Mouse (Mus musculus): Measurements from ENCODE around the gene Gm9507.
"Not testable (repeated sequence)": the region's sequence is repeated elsewhere in the genome, so short reads cannot be mapped to it uniquely, and the experiment has no call there.

The Gm9507 gene

GRCm38 (mm10) chr10:77811743-77812142 is at the start of gene Gm9507:
Gm9507 (minus strand) TSS chr10:77811843.
- no peak for ATAC-seq (ENCODE audit: low TSS enrichment)

GRCm38 (mm10) chr10:77852559-77852958 is 40.9 kb upstream of the Gm9507 start, which contains the start of gene Gm10318:
Gm10318 (plus strand) TSS chr10:77852859.
- no peak for ATAC-seq (ENCODE audit: low TSS enrichment)

- ATAC-seq (ENCODE audit: low TSS enrichment), result no peak
These were observed 35.9 kb upstream of the Gm9507 start for GRCm38 (mm10) chr10:77847538-77847937.

GRCm38 (mm10) chr10:77846961-77847360 is 35.3 kb upstream of the Gm9507 start:
- no peak for ATAC-seq (ENCODE audit: low TSS enrichment)

GRCm38 (mm10) chr10:77846503-77846902 is 34.9 kb upstream of the Gm9507 start, which contains the start of gene Gm36176:
Gm36176 (plus strand) TSS chr10:77846803.
- ATAC-seq (ENCODE audit: low TSS enrichment), result no peak

GRCm38 (mm10) chr10:77839006-77839405 is 27.4 kb upstream of the Gm9507 start:
- ATAC-seq (ENCODE audit: low TSS enrichment), result no peak

- no peak for ATAC-seq (ENCODE audit: low TSS enrichment)
These were observed 24.0 kb upstream of the Gm9507 start, which contains the start of gene Krtap10-10 for GRCm38 (mm10) chr10:77835647-77836046. Krtap10-10 (plus strand) TSS chr10:77835947.

GRCm38 (mm10) chr10:77826951-77827350 is 15.3 kb upstream of the Gm9507 start, which contains the start of gene Krtap10-4:
Krtap10-4 (minus strand) TSS chr10:77827095.
- no peak for ATAC-seq (ENCODE audit: low TSS enrichment)

- no peak for ATAC-seq (ENCODE audit: low TSS enrichment)
These were observed 7.6 kb upstream of the Gm9507 start for GRCm38 (mm10) chr10:77819203-77819602.

GRCm38 (mm10) chr10:77818523-77818922 is 6.9 kb upstream of the Gm9507 start:
- ATAC-seq (ENCODE audit: low TSS enrichment), result no peak

GRCm38 (mm10) chr10:77815514-77815913 is 3.9 kb upstream of the Gm9507 start:
- no peak for ATAC-seq (ENCODE audit: low TSS enrichment)

GRCm38 (mm10) chr10:77814382-77814781 is 2.7 kb upstream of the Gm9507 start, which contains the start of gene Gm2696:
Gm2696 (plus strand) TSS chr10:77814682.
- ATAC-seq (ENCODE audit: low TSS enrichment), result no peak

GRCm38 (mm10) chr10:77804095-77804494 is 7.5 kb downstream of the Gm9507 start:
- ATAC-seq (ENCODE audit: low TSS enrichment), result no peak

GRCm38 (mm10) chr10:77798921-77799508 is 12.6 kb downstream of the Gm9507 start, which contains the start of gene Gm19668:
Gm19668 (minus strand) TSS chr10:77799133.
- no peak for ATAC-seq (ENCODE audit: low TSS enrichment)

GRCm38 (mm10) chr10:77798164-77798920 is 13.3 kb downstream of the Gm9507 start:
- ATAC-seq (ENCODE audit: low TSS enrichment), result not testable (repeated sequence)

- no peak for ATAC-seq (ENCODE audit: low TSS enrichment)
These were observed 14.0 kb downstream of the Gm9507 start for GRCm38 (mm10) chr10:77797677-77798076.

GRCm38 (mm10) chr10:77794976-77795375 is 16.7 kb downstream of the Gm9507 start, which contains the start of gene Gm9639:
Gm9639 (minus strand) TSS chr10:77795076.
- no peak for ATAC-seq (ENCODE audit: low TSS enrichment)

GRCm38 (mm10) chr10:77788621-77789020 is 23.0 kb downstream of the Gm9507 start:
- ATAC-seq (ENCODE audit: low TSS enrichment), result no peak

- not testable (repeated sequence) for ATAC-seq (ENCODE audit: low TSS enrichment)
These were observed 23.8 kb downstream of the Gm9507 start, which contains the start of gene Gm7137 for GRCm38 (mm10) chr10:77787876-77788275. Gm7137 (minus strand) TSS chr10:77788200.

GRCm38 (mm10) chr10:77783396-77783795 is 28.2 kb downstream of the Gm9507 start:
- not testable (repeated sequence) for ATAC-seq (ENCODE audit: low TSS enrichment)

- not testable (repeated sequence) for ATAC-seq (ENCODE audit: low TSS enrichment)
These were observed 29.2 kb downstream of the Gm9507 start, which contains the start of gene Gm3250 for GRCm38 (mm10) chr10:77782442-77782841. Gm3250 (minus strand) TSS chr10:77782542.

GRCm38 (mm10) chr10:77776844-77777243 is 34.8 kb downstream of the Gm9507 start, which contains the start of gene Gm7138:
Gm7138 (minus strand) TSS chr10:77776944.
- not testable (repeated sequence) for ATAC-seq (ENCODE audit: low TSS enrichment)

All from frontal cortex, adult (tissue).